Mouse (Mus musculus): Measurements from ENCODE around the gene Ppp1r14a.

Gene Ppp1r14a

GRCm38 (mm10) chr7:29303738-29304462 lies 14.8 kb downstream of the Ppp1r14a start, which contains the start of gene Dpf1:
Dpf1 (plus strand) TSS chr7:29303951.
- DNase-seq (ENCODE audit: low spot score) = peak; percentile 69

GRCm38 (mm10) chr7:29304463-29305262 lies 15.6 kb downstream of the Ppp1r14a start:
- DNase-seq (ENCODE audit: low spot score) = no peak

- DNase-seq (ENCODE audit: low spot score) = no peak
These were observed 16.3 kb downstream of the Ppp1r14a start for GRCm38 (mm10) chr7:29305263-29305988.

GRCm38 (mm10) chr7:29306108-29306507 lies 17.0 kb downstream of the Ppp1r14a start:
- DNase-seq (ENCODE audit: low spot score) = no peak

- DNase-seq (ENCODE audit: low spot score) = no peak
These were observed 17.5 kb downstream of the Ppp1r14a start for GRCm38 (mm10) chr7:29306619-29307018.

GRCm38 (mm10) chr7:29307350-29308104 lies 18.4 kb downstream of the Ppp1r14a start:
- peak; percentile 89 for DNase-seq (ENCODE audit: low spot score)

- no peak for DNase-seq (ENCODE audit: low spot score)
These were observed 20.2 kb downstream of the Ppp1r14a start for GRCm38 (mm10) chr7:29309221-29309721.

GRCm38 (mm10) chr7:29309749-29310148 lies 20.6 kb downstream of the Ppp1r14a start:
- no peak for DNase-seq (ENCODE audit: low spot score)

GRCm38 (mm10) chr7:29313051-29313450 lies 23.9 kb downstream of the Ppp1r14a start:
- no peak for DNase-seq (ENCODE audit: low spot score)

- DNase-seq (ENCODE audit: low spot score) = no peak
These were observed 24.6 kb downstream of the Ppp1r14a start for GRCm38 (mm10) chr7:29313572-29314261.

- no peak for DNase-seq (ENCODE audit: low spot score)
These were observed 25.9 kb downstream of the Ppp1r14a start for GRCm38 (mm10) chr7:29314844-29315628.

GRCm38 (mm10) chr7:29316137-29316734 lies 27.1 kb downstream of the Ppp1r14a start:
- DNase-seq (ENCODE audit: low spot score) = no peak

GRCm38 (mm10) chr7:29316976-29317375 lies 27.9 kb downstream of the Ppp1r14a start:
- DNase-seq (ENCODE audit: low spot score) = no peak

GRCm38 (mm10) chr7:29317558-29317957 lies 28.4 kb downstream of the Ppp1r14a start:
- DNase-seq (ENCODE audit: low spot score) = no peak

- peak; percentile 36 for DNase-seq (ENCODE audit: low spot score)
These were observed 29.2 kb downstream of the Ppp1r14a start for GRCm38 (mm10) chr7:29318115-29318911.

GRCm38 (mm10) chr7:29319337-29320307 lies 30.5 kb downstream of the Ppp1r14a start:
- DNase-seq (ENCODE audit: low spot score) = no peak

GRCm38 (mm10) chr7:29327087-29327486 lies 38.0 kb downstream of the Ppp1r14a start:
- no peak for DNase-seq (ENCODE audit: low spot score)

- DNase-seq (ENCODE audit: low spot score) = no peak
These were observed 39.9 kb downstream of the Ppp1r14a start for GRCm38 (mm10) chr7:29328984-29329383.

All from lung, postnatal 25 days (tissue).